Mouse (Mus musculus): ENCODE data around the gene Kpna3. TPM values are rescaled to one million over a fixed set of nuclear protein-coding genes. Genes with fewer than 3 reads are reported as not detected.

Kpna3 gene
- 65.2 and 73.5 TPM in 2 replicates for polyA plus RNA-seq (2015; fragmentation: Nextera tagmentation; extraction: Ambion mirVana)

- peak within 1 kb of the TSS; percentile 99 for H3K27ac ChIP-seq (ENCODE audit: low read depth, low read length)
- WGBS: under 1% methylated on average over 71 of the region's 85 CpGs
- H3K4me1 ChIP-seq (ENCODE audit: control insufficient read depth, insufficient read depth, low read depth, low read length): peaks cover 19% of the 10 kb centered on the region
- peak within 1 kb of the TSS; percentile 97 for H3K9ac ChIP-seq (ENCODE audit: low read depth, low read length)
- no peaks in the 10 kb centered on the region for H3K9me3 ChIP-seq (ENCODE audit: control insufficient read depth, low read length)
- ATAC-seq: peak; percentile 99
- H3K27me3 ChIP-seq (replicated peaks; ENCODE audit: control insufficient read depth, insufficient read depth, low read length): no peaks in the 10 kb centered on the region
- H3K4me3 ChIP-seq (ENCODE audit: low read length): peak within 1 kb of the TSS; percentile 89
- H3K4me2 ChIP-seq (ENCODE audit: low read length): peak within 1 kb of the TSS; percentile 76
- no peaks in the 10 kb centered on the region for H3K36me3 ChIP-seq (ENCODE audit: control insufficient read depth, insufficient read depth, low read length)
Measured at GRCm38 (mm10) chr14:61439661-61440559, at the start of gene Kpna3. Kpna3 (minus strand) TSS chr14:61439874.

DNA sequence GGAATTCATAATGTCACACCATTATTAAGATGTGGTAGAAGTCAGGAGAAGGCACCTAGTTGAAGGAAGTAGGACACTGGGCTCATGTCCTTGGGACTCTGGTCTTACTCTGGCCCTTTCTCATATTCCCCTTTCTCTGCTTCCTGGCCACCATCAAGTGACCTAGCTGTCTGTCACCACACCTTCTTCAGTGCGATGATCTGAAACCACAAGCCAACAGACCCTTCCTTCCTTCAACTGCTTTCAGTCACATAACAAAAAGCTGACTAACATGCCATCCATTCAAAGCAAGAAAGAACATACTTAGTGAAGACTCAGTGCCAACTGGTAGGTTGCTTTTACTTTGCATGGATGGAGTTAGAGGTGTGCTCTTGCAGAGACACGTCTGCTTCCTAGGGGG is 20.7 kb upstream of the Kpna3 start:
- Histone ChIP-seq H3K4me1 (ENCODE audit: control insufficient read depth, insufficient read depth, low read depth, low read length) (no peaks in the 10 kb centered on the region), H3K27me3 (replicated peaks; ENCODE audit: control insufficient read depth, insufficient read depth, low read length) (no peaks in the 10 kb centered on the region), H3K9ac (ENCODE audit: low read depth, low read length) (no peak overlapping the region), H3K4me3 (ENCODE audit: low read length) (no peak overlapping the region), H3K4me2 (ENCODE audit: low read length) (no peak overlapping the region), H3K36me3 (ENCODE audit: control insufficient read depth, insufficient read depth, low read length) (no peaks in the 10 kb centered on the region), H3K27ac (ENCODE audit: low read depth, low read length) (no peak overlapping the region), H3K9me3 (ENCODE audit: control insufficient read depth, low read length) (peaks cover 4% of the 10 kb centered on the region)
- ATAC-seq: no peak
- WGBS: 72% methylated on average over 2 of the region's 2 CpGs

DNA sequence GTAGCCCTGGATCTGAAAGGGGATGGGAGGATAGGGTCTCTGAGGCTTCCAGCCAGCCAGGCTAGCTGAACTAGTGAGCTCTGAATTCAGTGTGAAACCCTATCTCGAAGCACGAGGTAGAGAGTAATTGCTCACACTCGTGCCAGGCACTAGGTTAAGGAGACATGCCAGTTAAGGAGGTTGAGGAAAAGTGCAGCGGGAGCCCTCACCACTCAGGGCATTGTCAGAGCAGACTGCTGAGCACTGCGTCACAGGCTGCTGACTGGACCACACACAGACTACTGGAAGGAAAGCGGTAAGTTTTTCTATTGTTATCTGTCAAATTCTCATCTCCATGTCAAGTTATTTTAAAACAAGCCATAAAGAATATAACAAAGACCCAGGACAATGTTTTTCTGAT is 17.8 kb upstream of the Kpna3 start:
- H3K9me3 ChIP-seq (ENCODE audit: control insufficient read depth, low read length): no peaks in the 10 kb centered on the region
- H3K27me3 ChIP-seq (replicated peaks; ENCODE audit: control insufficient read depth, insufficient read depth, low read length): no peaks in the 10 kb centered on the region
- no peak overlapping the region for H3K9ac ChIP-seq (ENCODE audit: low read depth, low read length)
- no peak overlapping the region for H3K27ac ChIP-seq (ENCODE audit: low read depth, low read length)
- no peak overlapping the region for H3K4me2 ChIP-seq (ENCODE audit: low read length)
- H3K36me3 ChIP-seq (ENCODE audit: control insufficient read depth, insufficient read depth, low read length): no peaks in the 10 kb centered on the region
- H3K4me3 ChIP-seq (ENCODE audit: low read length): no peak overlapping the region
- no peak for ATAC-seq
- 53% methylated on average over 6 of the region's 6 CpGs for WGBS
- H3K4me1 ChIP-seq (ENCODE audit: control insufficient read depth, insufficient read depth, low read depth, low read length): no peaks in the 10 kb centered on the region

GRCm38 (mm10) chr14:61455571-61455970 is 15.9 kb upstream of the Kpna3 start:
- Histone ChIP-seq H3K27ac (ENCODE audit: low read depth, low read length) (no peak overlapping the region), H3K27me3 (replicated peaks; ENCODE audit: control insufficient read depth, insufficient read depth, low read length) (no peaks in the 10 kb centered on the region), H3K4me3 (ENCODE audit: low read length) (no peak overlapping the region), H3K9ac (ENCODE audit: low read depth, low read length) (no peak overlapping the region), H3K9me3 (ENCODE audit: control insufficient read depth, low read length) (no peaks in the 10 kb centered on the region), H3K4me1 (ENCODE audit: control insufficient read depth, insufficient read depth, low read depth, low read length) (no peaks in the 10 kb centered on the region), H3K36me3 (ENCODE audit: control insufficient read depth, insufficient read depth, low read length) (no peaks in the 10 kb centered on the region), H3K4me2 (ENCODE audit: low read length) (no peak overlapping the region)
- ATAC-seq: no peak
- WGBS: 59% methylated on average over 3 of the region's 3 CpGs

GRCm38 (mm10) chr14:61453032-61453431 is 13.4 kb upstream of the Kpna3 start:
- Histone ChIP-seq H3K9ac (ENCODE audit: low read depth, low read length) (no peak overlapping the region), H3K36me3 (ENCODE audit: control insufficient read depth, insufficient read depth, low read length) (no peaks in the 10 kb centered on the region), H3K27ac (ENCODE audit: low read depth, low read length) (no peak overlapping the region), H3K9me3 (ENCODE audit: control insufficient read depth, low read length) (no peaks in the 10 kb centered on the region), H3K4me3 (ENCODE audit: low read length) (no peak overlapping the region), H3K27me3 (replicated peaks; ENCODE audit: control insufficient read depth, insufficient read depth, low read length) (no peaks in the 10 kb centered on the region), H3K4me1 (ENCODE audit: control insufficient read depth, insufficient read depth, low read depth, low read length) (no peaks in the 10 kb centered on the region), H3K4me2 (ENCODE audit: low read length) (no peak overlapping the region)
- 81% methylated on average over 4 of the region's 4 CpGs for WGBS
- ATAC-seq: no peak

- ATAC-seq: no peak
- H3K4me1 ChIP-seq (ENCODE audit: control insufficient read depth, insufficient read depth, low read depth, low read length): no peaks in the 10 kb centered on the region
Measured at GRCm38 (mm10) chr14:61452481-61452880, 12.8 kb upstream of the Kpna3 start.

DNA sequence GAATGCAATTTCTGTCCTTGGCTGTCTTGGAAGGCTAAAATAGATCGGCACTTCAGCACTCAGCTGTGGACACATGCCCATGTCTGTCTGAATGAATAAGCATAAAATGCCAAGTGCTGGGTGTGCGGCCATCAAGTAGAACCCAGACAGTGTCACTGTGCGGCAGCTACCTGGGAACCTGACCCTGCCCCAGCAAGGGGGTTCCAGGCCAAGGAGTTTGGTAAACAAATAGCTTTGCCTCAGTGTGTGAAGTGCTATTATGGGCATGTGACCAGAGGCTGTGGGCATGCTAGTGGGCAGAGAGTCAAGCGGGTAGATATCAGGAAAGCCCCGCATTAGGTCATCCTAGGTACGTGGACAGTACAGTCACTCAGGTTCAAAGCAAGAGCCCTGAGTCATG is 8.1 kb upstream of the Kpna3 start:
- Histone ChIP-seq H3K27me3 (replicated peaks; ENCODE audit: control insufficient read depth, insufficient read depth, low read length) (no peaks in the 10 kb centered on the region), H3K36me3 (ENCODE audit: control insufficient read depth, insufficient read depth, low read length) (no peaks in the 10 kb centered on the region), H3K27ac (ENCODE audit: low read depth, low read length) (no peak overlapping the region), H3K4me3 (ENCODE audit: low read length) (no peak overlapping the region), H3K4me1 (ENCODE audit: control insufficient read depth, insufficient read depth, low read depth, low read length) (no peaks in the 10 kb centered on the region), H3K9me3 (ENCODE audit: control insufficient read depth, low read length) (no peaks in the 10 kb centered on the region), H3K9ac (ENCODE audit: low read depth, low read length) (no peak overlapping the region), H3K4me2 (ENCODE audit: low read length) (no peak overlapping the region)
- no peak for ATAC-seq
- 94% methylated on average over 6 of the region's 6 CpGs for WGBS

More at GRCm38 (mm10) chr14:61452481-61452880, 12.8 kb upstream of the Kpna3 start:
- no peak overlapping the region for H3K9ac ChIP-seq (ENCODE audit: low read depth, low read length)
- 72% methylated on average over 6 of the region's 6 CpGs for whole genome bisulfite sequencing
- no peak overlapping the region for H3K4me3 ChIP-seq (ENCODE audit: low read length)
- no peaks in the 10 kb centered on the region for H3K36me3 ChIP-seq (ENCODE audit: control insufficient read depth, insufficient read depth, low read length)
- H3K27ac ChIP-seq (ENCODE audit: low read depth, low read length): no peak overlapping the region
- H3K27me3 ChIP-seq (replicated peaks; ENCODE audit: control insufficient read depth, insufficient read depth, low read length): no peaks in the 10 kb centered on the region
- H3K4me2 ChIP-seq (ENCODE audit: low read length): no peak overlapping the region
- H3K9me3 ChIP-seq (ENCODE audit: control insufficient read depth, low read length): no peaks in the 10 kb centered on the region

DNA sequence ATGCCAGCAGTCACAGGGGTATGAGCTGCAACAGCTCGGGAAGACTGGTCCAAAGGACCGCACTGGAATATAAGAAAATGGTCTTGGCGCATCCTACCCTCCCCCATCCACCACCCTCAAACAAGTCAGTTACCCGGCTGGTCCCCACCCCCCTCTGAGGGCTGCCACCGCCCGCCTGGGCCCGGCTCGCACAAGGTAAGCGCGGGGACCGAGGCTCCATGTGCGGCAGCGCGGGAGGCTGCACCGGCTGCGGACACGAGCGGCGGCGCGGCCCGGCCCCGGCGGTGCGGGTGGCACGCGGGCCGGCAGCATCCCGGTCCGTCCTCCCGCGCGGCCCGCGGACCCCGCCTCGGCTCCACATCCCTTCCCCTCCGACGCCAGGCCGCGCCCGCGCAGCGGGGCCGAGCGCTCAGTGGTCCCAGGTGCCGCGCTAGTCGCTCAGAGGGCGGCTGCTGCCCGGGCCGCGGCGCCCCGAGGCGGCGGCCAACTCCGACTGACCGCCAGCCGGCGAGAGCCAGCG is 473 bp downstream of the Kpna3 start:
- no peaks in the 10 kb centered on the region for H3K9me3 ChIP-seq (ENCODE audit: control insufficient read depth, low read length)
- H3K27me3 ChIP-seq (replicated peaks; ENCODE audit: control insufficient read depth, insufficient read depth, low read length): no peaks in the 10 kb centered on the region
- ATAC-seq: peak; percentile 71
- H3K9ac ChIP-seq (ENCODE audit: low read depth, low read length): peak overlapping the region; percentile 97
- no peaks in the 10 kb centered on the region for H3K36me3 ChIP-seq (ENCODE audit: control insufficient read depth, insufficient read depth, low read length)
- H3K4me1 ChIP-seq (ENCODE audit: control insufficient read depth, insufficient read depth, low read depth, low read length): peaks cover 19% of the 10 kb centered on the region
- peak overlapping the region; percentile 76 for H3K4me2 ChIP-seq (ENCODE audit: low read length)
- peak overlapping the region; percentile 89 for H3K4me3 ChIP-seq (ENCODE audit: low read length)
- 0% methylated on average over 31 of the region's 62 CpGs for WGBS
- peak overlapping the region; percentile 99 for H3K27ac ChIP-seq (ENCODE audit: low read depth, low read length)

- no peaks in the 10 kb centered on the region for H3K36me3 ChIP-seq (ENCODE audit: control insufficient read depth, insufficient read depth, low read length)
- H3K4me1 ChIP-seq (ENCODE audit: control insufficient read depth, insufficient read depth, low read depth, low read length): peaks cover 19% of the 10 kb centered on the region
- ATAC-seq: no peak
- H3K27ac ChIP-seq (ENCODE audit: low read depth, low read length): no peak overlapping the region
- H3K27me3 ChIP-seq (replicated peaks; ENCODE audit: control insufficient read depth, insufficient read depth, low read length): no peaks in the 10 kb centered on the region
- H3K4me3 ChIP-seq (ENCODE audit: low read length): peak overlapping the region; percentile 89
- WGBS: 8% methylated on average over 3 of the region's 3 CpGs
- H3K9me3 ChIP-seq (ENCODE audit: control insufficient read depth, low read length): no peaks in the 10 kb centered on the region
- H3K9ac ChIP-seq (ENCODE audit: low read depth, low read length): peak overlapping the region; percentile 35; the same call in 1 of the 2 replicates
- peak overlapping the region; percentile 76 for H3K4me2 ChIP-seq (ENCODE audit: low read length)
Measured at GRCm38 (mm10) chr14:61438171-61438945, 1.3 kb downstream of the Kpna3 start.

Data from hindbrain, embryonic 16.5 days (tissue).